Mouse (Mus musculus) granulocyte monocyte progenitor cell, adult 5-6 weeks (primary cell): ENCODE measurements around the gene Nr3c2. TPM values are rescaled to one million over a fixed set of nuclear protein-coding genes. Genes with fewer than 3 reads are reported as not detected.

Experiments
- ATAC-seq: replicated peaks from 2 replicates; pipeline ENCODE4 v1.8.0; 2016; ENCODE audit warnings: mild to moderate bottlenecking, moderate TSS enrichment, inconsistent platforms; ENCODE audit not compliant: poor library complexity, severe bottlenecking
- total RNA-seq, 2 experiments: library from RNA; stranded (forward) in 1 of 2; stranded (reverse) in 1 of 2; fragments of 200-712, 200-1000 nt in 1 of 2; fragments of >200 nt in 1 of 2; fragmentation: Nextera tagmentation in 1 of 2; gene quantifications; 2 replicates each; pipeline ENCODE4 v1.2.3; 2014 to 2017

Gene Nr3c2
- total RNA-seq, 2 experiments from 2014 or later: 0.05 TPM; not detected in 1

- no peak for ATAC-seq
Observed at GRCm38 (mm10) chr8:77288492-77288891, 389.2 kb downstream of the Nr3c2 start.

DNA sequence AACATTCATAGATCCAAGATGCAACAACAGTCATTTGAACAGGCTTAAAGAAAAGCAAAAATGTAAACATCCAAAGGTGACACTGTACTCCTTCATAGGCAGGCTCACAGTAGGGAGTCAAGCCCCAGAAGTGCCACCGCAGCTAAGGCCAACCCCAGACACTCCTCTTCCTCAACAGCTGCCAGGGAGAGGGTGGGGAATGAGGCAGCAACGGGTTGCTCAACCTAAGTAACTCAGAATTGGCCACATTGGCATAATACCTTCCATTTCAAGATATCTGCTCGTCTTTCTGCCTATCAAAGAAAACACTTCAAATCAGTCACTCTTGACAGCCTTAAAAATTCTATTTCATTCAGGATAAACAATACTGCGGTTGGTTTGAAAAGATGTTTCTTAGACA is 392.9 kb downstream of the Nr3c2 start:
- no peak for ATAC-seq

DNA sequence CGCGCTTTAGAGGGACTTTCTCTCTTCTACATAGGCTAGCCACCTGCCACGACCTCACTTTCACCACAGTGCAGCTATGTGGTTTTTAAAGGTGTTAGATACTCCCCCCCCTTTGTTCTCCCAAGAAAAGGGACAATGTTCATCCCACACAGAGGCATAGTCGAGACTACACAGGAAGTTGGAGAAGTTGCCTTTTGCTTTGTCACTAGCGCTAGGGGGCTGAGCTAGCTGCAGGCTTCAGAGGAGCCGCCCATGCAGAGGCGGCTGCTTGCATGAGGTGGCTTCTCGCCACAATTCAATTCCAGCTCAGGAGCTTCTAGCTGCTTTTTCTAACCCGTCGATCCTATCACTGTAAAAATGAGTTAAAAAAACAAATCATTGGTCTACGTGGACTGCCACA is 393.4 kb downstream of the Nr3c2 start:
- ATAC-seq: no peak

DNA sequence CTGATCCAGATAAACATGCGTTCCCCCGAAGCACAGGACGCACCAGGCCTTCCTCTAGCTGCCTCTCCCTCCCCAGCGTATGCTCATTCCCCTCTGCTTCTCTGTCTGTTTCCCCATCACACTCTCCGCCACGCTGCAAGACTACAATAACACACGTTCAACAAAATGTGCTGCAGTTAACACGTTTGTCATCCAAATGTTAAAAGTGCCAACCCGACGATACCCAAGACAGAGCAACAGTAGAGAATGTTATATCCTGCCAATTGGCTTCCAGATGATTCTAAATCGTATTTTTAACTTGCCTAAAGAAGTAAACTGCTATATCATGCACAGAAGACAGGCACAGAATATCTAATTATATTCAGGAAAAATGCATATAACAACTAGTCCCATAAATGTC is 395.4 kb downstream of the Nr3c2 start:
- ATAC-seq: no peak
